Mouse (Mus musculus) erythroblast, embryonic 14.5 days (primary cell): ENCODE data around the gene Ankrd13c.

Experiments
- GATA1 ChIP-seq: IDR thresholded peaks from 2 replicates; pipeline ENCODE4 v1.6.1; 2012; ENCODE audit warnings: low read length, inconsistent platforms, mixed read lengths
- TAL1 ChIP-seq: IDR thresholded peaks from 3 replicates; pipeline ENCODE4 v1.6.1; 2012; ENCODE audit warnings: low read length, inconsistent platforms, mixed read lengths

- no peak for TF ChIP-seq GATA1
- no peak for TF ChIP-seq TAL1
Measured at GRCm38 (mm10) chr3:157952716-157953115, 5.7 kb downstream of the Ankrd13c start.
